Mouse (Mus musculus) stomach, embryonic 14.5 days (tissue): Measurements from ENCODE around the gene Gm10024. TPM values are rescaled to one million over a fixed set of nuclear protein-coding genes. Genes with fewer than 3 reads are reported as not detected.
"Not testable (repeated sequence)": the region's sequence is repeated elsewhere in the genome, so short reads cannot be mapped to it uniquely, and the experiment has no call there.

ENCODE experiments used
- ATAC-seq: fragments of 200-750 bp; cut with Nextera tagmentation; 2 replicates; pipeline ENCODE4 v1.8.0; 2017; ENCODE audit warnings: low read depth, moderate TSS enrichment; ENCODE audit not compliant: insufficient number of reproducible peaks, insufficient read depth, low FRiP score
- H3K27ac ChIP-seq: fragments of 300-500 bp; sonication (generic); 2 replicates; pipeline ENCODE4 v1.5.1; 2014; ENCODE audit warnings: mild to moderate bottlenecking, low read length, moderate library complexity, mixed read lengths
- H3K27me3 ChIP-seq: fragments of 300-500 bp; sonication (generic); 2 replicates; pipeline ENCODE4 v1.6.1; 2014; ENCODE audit warnings: low read length, control low read depth, mixed read lengths; ENCODE audit not compliant: control insufficient read depth, insufficient read depth
- H3K36me3 ChIP-seq: fragments of 300-500 bp; sonication (generic); 2 replicates; pipeline ENCODE4 v1.6.1; 2014; ENCODE audit warnings: mild to moderate bottlenecking, control low read depth, low read length, moderate library complexity, mixed read lengths; ENCODE audit not compliant: control insufficient read depth, insufficient read depth
- H3K4me1 ChIP-seq: fragments of 300-500 bp; sonication (generic); 2 replicates; pipeline ENCODE4 v1.6.1; 2014; ENCODE audit warnings: low read length, control low read depth, mixed read lengths; ENCODE audit not compliant: control insufficient read depth, insufficient read depth
- H3K4me2 ChIP-seq: fragments of 300-500 bp; sonication (generic); replicated peaks from 2 replicates; pipeline ENCODE4 v1.6.1; 2014; ENCODE audit warnings: low read depth, low read length, control low read depth
- H3K4me3 ChIP-seq: fragments of 300-500 bp; sonication (generic); 2 replicates; pipeline ENCODE4 v1.5.1; 2014; ENCODE audit warnings: low read depth, low read length, control low read depth
- H3K9ac ChIP-seq: fragments of 300-500 bp; sonication (generic); replicated peaks from 2 replicates; pipeline ENCODE4 v1.6.1; 2014; ENCODE audit warnings: low read depth, mild to moderate bottlenecking, control low read depth, low read length, moderate library complexity, mixed read lengths
- H3K9me3 ChIP-seq: fragments of 300-500 bp; sonication (generic); 2 replicates; pipeline ENCODE4 v1.6.1; 2016; ENCODE audit warnings: low read depth, low read length, control low read depth; ENCODE audit not compliant: control insufficient read depth
- WGBS: fragments of 180-500 bp; shearing (Covaris S2); extraction: QIAGEN DNeasy Blood & Tissue Kit; methylation state at CpG from one replicate; pipeline ENCODE4 v1.1.7; 2014; 5-methylcytosine and 5-hydroxymethylcytosine counted together
- polyA plus RNA-seq: library from polyadenylated mRNA; unstranded; fragments of >200 nt; fragmentation: Nextera tagmentation; extraction: Ambion mirVana; gene quantifications from 2 replicates; pipeline ENCODE4 v1.2.1, GENCODE M21; 2014

The Gm10024 gene
- polyA plus RNA-seq, 1 experiment from 2014 or later, result not detected

DNA sequence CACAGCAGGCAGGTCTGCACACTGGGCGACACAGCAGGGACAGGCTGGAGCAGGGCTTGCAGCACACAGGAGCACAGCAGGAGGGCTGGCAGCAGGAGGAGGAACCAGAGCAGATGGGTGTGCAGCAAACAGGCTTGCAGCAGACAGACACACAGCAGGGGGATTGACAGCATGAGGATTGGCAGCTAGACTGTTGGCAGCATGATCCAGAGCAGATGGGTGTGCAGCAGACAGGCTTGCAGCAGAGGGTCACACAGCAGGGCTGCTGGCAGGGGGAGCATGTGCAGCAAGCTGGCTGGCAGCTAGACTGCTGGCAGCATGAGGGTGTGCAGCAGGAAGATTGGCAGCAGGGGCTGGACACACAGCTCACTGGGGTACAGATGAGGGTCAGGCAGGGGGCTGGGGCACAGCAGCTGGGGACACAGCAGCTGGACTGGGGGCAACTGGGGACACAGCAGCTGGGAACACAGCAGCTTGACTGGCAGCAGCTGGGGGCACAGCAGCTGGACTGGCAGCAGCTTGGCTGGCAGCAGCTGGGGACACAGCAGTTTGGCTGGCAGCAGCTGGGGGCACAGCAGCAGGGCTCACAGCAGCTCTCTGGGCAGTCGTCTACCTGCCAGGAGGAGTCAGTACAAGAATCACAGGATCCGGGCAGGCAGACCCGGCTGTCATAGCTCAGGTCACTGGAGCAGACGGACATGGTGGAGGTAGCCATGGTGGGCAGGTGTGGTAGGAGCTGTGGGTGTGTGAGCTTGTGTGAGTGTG lies 30.8 kb downstream of the Gm10024 start, which contains the start of gene Gm18596:
Gene Gm18596, minus strand, starts transcription at position 715 of the 765 bp plus-strand sequence.
- H3K27ac ChIP-seq, H3K4me3 ChIP-seq, H3K4me2 ChIP-seq, H3K36me3 ChIP-seq, H3K9me3 ChIP-seq, ATAC-seq, H3K4me1 ChIP-seq, H3K9ac ChIP-seq, H3K27me3 ChIP-seq: not testable (repeated sequence)
- WGBS, result 55% methylated on average over 4 of the region's 5 CpGs

- H3K9ac ChIP-seq, H3K4me1 ChIP-seq, H3K36me3 ChIP-seq, ATAC-seq, H3K27ac ChIP-seq, H3K9me3 ChIP-seq, H3K4me2 ChIP-seq, H3K4me3 ChIP-seq, H3K27me3 ChIP-seq: not testable (repeated sequence)
- WGBS, result 79% methylated on average over 1 of the region's 1 CpGs
These were observed 39.4 kb downstream of the Gm10024 start for GRCm38 (mm10) chr10:77750686-77751085.

GRCm38 (mm10) chr10:77751254-77751653 lies 40.0 kb downstream of the Gm10024 start, which contains the start of gene Gm9736:
Gene Gm9736, minus strand, starts transcription at chr10:77751354.
- not testable (repeated sequence) for H3K36me3 ChIP-seq, H3K4me1 ChIP-seq, H3K27me3 ChIP-seq, H3K4me2 ChIP-seq, ATAC-seq, H3K4me3 ChIP-seq, H3K9me3 ChIP-seq, H3K9ac ChIP-seq, H3K27ac ChIP-seq
- WGBS, result 40% methylated on average over 1 of the region's 1 CpGs

DNA sequence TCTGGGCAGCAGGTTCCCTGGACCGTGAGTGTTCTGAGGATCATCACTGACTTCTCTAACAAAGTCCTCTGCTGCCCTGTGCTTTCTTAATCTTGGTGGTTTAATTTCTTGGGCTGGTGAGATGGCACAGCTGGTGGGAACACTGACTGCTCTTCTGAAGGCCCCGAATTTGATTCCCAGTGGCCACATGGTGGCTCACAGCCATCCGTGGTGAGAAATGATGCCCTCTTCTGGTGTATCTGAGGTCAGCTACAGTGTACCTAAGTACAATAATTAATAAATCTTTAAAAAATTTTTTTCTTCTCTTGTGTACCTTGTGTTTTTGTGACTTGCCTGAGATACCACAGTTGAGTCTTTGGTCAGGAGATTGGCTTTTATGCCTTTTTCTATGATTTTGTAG lies 41.1 kb downstream of the Gm10024 start:
- H3K27ac ChIP-seq, H3K36me3 ChIP-seq, H3K4me1 ChIP-seq, H3K4me3 ChIP-seq, H3K27me3 ChIP-seq, ATAC-seq, H3K4me2 ChIP-seq, H3K9ac ChIP-seq, H3K9me3 ChIP-seq: not testable (repeated sequence)
- 59% methylated on average over 3 of the region's 3 CpGs for WGBS

- no peaks in the 10 kb centered on the region for H3K9me3 ChIP-seq
- H3K4me2 ChIP-seq, result no peak overlapping the region
- H3K9ac ChIP-seq, result no peak overlapping the region
- H3K27me3 ChIP-seq, result no peaks in the 10 kb centered on the region
- no peaks in the 10 kb centered on the region for H3K36me3 ChIP-seq
- no peak overlapping the region for H3K27ac ChIP-seq
- ATAC-seq, result no peak
- H3K4me1 ChIP-seq, result no peaks in the 10 kb centered on the region
- no peak overlapping the region for H3K4me3 ChIP-seq
These were observed 42.2 kb downstream of the Gm10024 start for GRCm38 (mm10) chr10:77753448-77753847.

GRCm38 (mm10) chr10:77759582-77759981 lies 48.3 kb downstream of the Gm10024 start, which contains the start of gene Gm3233:
Gene Gm3233, minus strand, starts transcription at chr10:77759682.
- not testable (repeated sequence) for H3K9ac ChIP-seq

More at GRCm38 (mm10) chr10:77759582-77759981, 48.3 kb downstream of the Gm10024 start, which contains the start of gene Gm3233:
- H3K9me3 ChIP-seq, H3K36me3 ChIP-seq, H3K27ac ChIP-seq, ATAC-seq, H3K4me2 ChIP-seq, H3K4me1 ChIP-seq, H3K4me3 ChIP-seq, H3K27me3 ChIP-seq: not testable (repeated sequence)
- WGBS, result no CpG with 5 or more reads among the region's 1 CpGs

Other genes starting within 250 kb of the Gm10024 start
- 31.0 and 34.2 TPM in 2 replicates for gene Fam207a, start 195.7 kb upstream of the Gm10024 start, polyA plus RNA-seq
- gene Itgb2, start 181.2 kb upstream of the Gm10024 start, polyA plus RNA-seq, result 2.7 and 3.1 TPM in 2 replicates
- 198 and 200 TPM in 2 replicates for gene Pttg1ip, start 129.7 kb upstream of the Gm10024 start, polyA plus RNA-seq
- 324 and 346 TPM in 2 replicates for gene Sumo3, start 105.4 kb upstream of the Gm10024 start, polyA plus RNA-seq
- 6.5 TPM in 1 of 2 replicates, not detected in the other for gene Gm49325, start 105.3 kb upstream of the Gm10024 start, polyA plus RNA-seq
- 41.5 and 44.3 TPM in 2 replicates for gene Ube2g2, start 89.2 kb upstream of the Gm10024 start, polyA plus RNA-seq
- 0.71 and 1.2 TPM in 2 replicates for gene Tspear, start 24.9 kb upstream of the Gm10024 start, polyA plus RNA-seq
- not detected in 2 replicates for gene Gm19402, start 20.7 kb upstream of the Gm10024 start, polyA plus RNA-seq
- gene Gm9508, start 14.2 kb upstream of the Gm10024 start, polyA plus RNA-seq, result not detected in 2 replicates
- not detected in 2 replicates for gene Gm10272, start 4.8 kb upstream of the Gm10024 start, polyA plus RNA-seq
- not detected in 2 replicates for gene Gm10142, start 4.3 kb downstream of the Gm10024 start, polyA plus RNA-seq
- not detected in 2 replicates for gene Krtap12-1, start 9.1 kb downstream of the Gm10024 start, polyA plus RNA-seq
- gene Gm10100, start 15.0 kb downstream of the Gm10024 start, polyA plus RNA-seq, result not detected in 2 replicates
- not detected in 2 replicates for gene Gm18596, start 31.2 kb downstream of the Gm10024 start, polyA plus RNA-seq
- gene Gm9736, start 39.9 kb downstream of the Gm10024 start, polyA plus RNA-seq, result not detected in 2 replicates
- not detected in 2 replicates for gene Gm3233, start 48.2 kb downstream of the Gm10024 start, polyA plus RNA-seq
- gene Gm3238, start 59.9 kb downstream of the Gm10024 start, polyA plus RNA-seq, result not detected in 2 replicates
- not detected in 2 replicates for gene Gm7138, start 65.5 kb downstream of the Gm10024 start, polyA plus RNA-seq
- not detected in 2 replicates for gene Gm3250, start 71.1 kb downstream of the Gm10024 start, polyA plus RNA-seq
- not detected in 2 replicates for gene Gm7137, start 76.7 kb downstream of the Gm10024 start, polyA plus RNA-seq
- gene Gm9639, start 83.6 kb downstream of the Gm10024 start, polyA plus RNA-seq, result not detected in 2 replicates
- not detected in 2 replicates for gene Gm19668, start 87.7 kb downstream of the Gm10024 start, polyA plus RNA-seq
- not detected in 2 replicates for gene Gm9507, start 100.4 kb downstream of the Gm10024 start, polyA plus RNA-seq
- not detected in 2 replicates for gene Gm2696, start 103.2 kb downstream of the Gm10024 start, polyA plus RNA-seq
- gene Krtap10-4, start 115.6 kb downstream of the Gm10024 start, polyA plus RNA-seq, result not detected in 2 replicates
- not detected in 2 replicates for gene Krtap10-10, start 124.5 kb downstream of the Gm10024 start, polyA plus RNA-seq
- not detected in 2 replicates for gene Gm36176, start 135.3 kb downstream of the Gm10024 start, polyA plus RNA-seq
- not detected in 2 replicates for gene Gm10318, start 141.4 kb downstream of the Gm10024 start, polyA plus RNA-seq
- not detected in 2 replicates for gene Gm3285, start 150.5 kb downstream of the Gm10024 start, polyA plus RNA-seq
- gene Lrrc3, start 191.1 kb downstream of the Gm10024 start, polyA plus RNA-seq, result 5.4 and 6.7 TPM in 2 replicates